Mouse (Mus musculus): ENCODE data around the gene Ddx11. TPM values are rescaled to one million over a fixed set of nuclear protein-coding genes. Genes with fewer than 3 reads are reported as not detected.
"Not testable (repeated sequence)": the region's sequence is repeated elsewhere in the genome, so short reads cannot be mapped to it uniquely, and the experiment has no call there.

Gene Ddx11
- polyA plus RNA-seq, 2 experiments: 13.1 to 27.8 TPM

- Histone ChIP-seq H3K4me2 (replicated peaks; ENCODE audit: low read depth, low read length, severe bottlenecking) (no peak overlapping the region), H3K27me3 (ENCODE audit: control insufficient read depth, insufficient read depth, low read length) (no peaks in the 10 kb centered on the region), H3K36me3 (ENCODE audit: control insufficient read depth, insufficient read depth, low read length) (no peaks in the 10 kb centered on the region), H3K4me1 (ENCODE audit: control insufficient read depth, insufficient read depth, low read length) (no peaks in the 10 kb centered on the region), H3K9me3 (ENCODE audit: control insufficient read depth, low read length) (0 out of 2 replicates have a peak, but pooled peaks cover 3% of the 10 kb centered on the region), H3K27ac (replicated peaks; ENCODE audit: low read depth, low read length) (no peak overlapping the region), H3K4me3 (replicated peaks; ENCODE audit: low read length) (no peak overlapping the region), H3K9ac (ENCODE audit: low read depth, low read length, severe bottlenecking) (no peak overlapping the region)
- WGBS: 88% methylated on average over 5 of the region's 5 CpGs
- ATAC-seq (ENCODE audit: low FRiP score, low read depth) (no peak), DNase-seq (ENCODE audit: low spot score) (no peak)
- no peak for TF ChIP-seq POLR2A (IDR thresholded peaks at IDR 0.05; ENCODE audit: borderline replicate concordance, extremely low read depth, insufficient read depth, insufficient read length)
Measured at GRCm38 (mm10) chr17:66158271-66158670, 35.0 kb downstream of the Ddx11 start.

- not testable (repeated sequence) for H3K27ac ChIP-seq (replicated peaks; ENCODE audit: low read depth, low read length); H3K9ac ChIP-seq (ENCODE audit: low read depth, low read length, severe bottlenecking); H3K9me3 ChIP-seq (ENCODE audit: control insufficient read depth, low read length); ATAC-seq (ENCODE audit: low FRiP score, low read depth); H3K27me3 ChIP-seq (ENCODE audit: control insufficient read depth, insufficient read depth, low read length); H3K4me2 ChIP-seq (replicated peaks; ENCODE audit: low read depth, low read length, severe bottlenecking); DNase-seq (ENCODE audit: low spot score); H3K4me1 ChIP-seq (ENCODE audit: control insufficient read depth, insufficient read depth, low read length); H3K36me3 ChIP-seq (ENCODE audit: control insufficient read depth, insufficient read depth, low read length); H3K4me3 ChIP-seq (replicated peaks; ENCODE audit: low read length)
- 97% methylated on average over 5 of the region's 5 CpGs for WGBS
Measured at GRCm38 (mm10) chr17:66167141-66167540, 43.8 kb downstream of the Ddx11 start.

- H3K4me3 ChIP-seq (replicated peaks; ENCODE audit: low read length); ATAC-seq (ENCODE audit: low FRiP score, low read depth); H3K36me3 ChIP-seq (ENCODE audit: control insufficient read depth, insufficient read depth, low read length); H3K4me2 ChIP-seq (replicated peaks; ENCODE audit: low read depth, low read length, severe bottlenecking); H3K9ac ChIP-seq (ENCODE audit: low read depth, low read length, severe bottlenecking); H3K27ac ChIP-seq (replicated peaks; ENCODE audit: low read depth, low read length); H3K27me3 ChIP-seq (ENCODE audit: control insufficient read depth, insufficient read depth, low read length); H3K9me3 ChIP-seq (ENCODE audit: control insufficient read depth, low read length); DNase-seq (ENCODE audit: low spot score); H3K4me1 ChIP-seq (ENCODE audit: control insufficient read depth, insufficient read depth, low read length): not testable (repeated sequence)
- 95% methylated on average over 15 of the region's 15 CpGs for WGBS
Measured at GRCm38 (mm10) chr17:66170971-66171370, 47.7 kb downstream of the Ddx11 start.

- H3K9ac ChIP-seq (ENCODE audit: low read depth, low read length, severe bottlenecking): no peak overlapping the region
- no peaks in the 10 kb centered on the region for H3K4me1 ChIP-seq (ENCODE audit: control insufficient read depth, insufficient read depth, low read length)
- no peak overlapping the region for H3K4me3 ChIP-seq (replicated peaks; ENCODE audit: low read length)
- no peaks in the 10 kb centered on the region for H3K9me3 ChIP-seq (ENCODE audit: control insufficient read depth, low read length)
- no peaks in the 10 kb centered on the region for H3K36me3 ChIP-seq (ENCODE audit: control insufficient read depth, insufficient read depth, low read length)
- TF ChIP-seq POLR2A (IDR thresholded peaks at IDR 0.05; ENCODE audit: borderline replicate concordance, extremely low read depth, insufficient read depth, insufficient read length): no peak
- no peak overlapping the region for H3K4me2 ChIP-seq (replicated peaks; ENCODE audit: low read depth, low read length, severe bottlenecking)
- no peak overlapping the region for H3K27ac ChIP-seq (replicated peaks; ENCODE audit: low read depth, low read length)
- 91% methylated on average over 8 of the region's 8 CpGs for WGBS
- ATAC-seq (ENCODE audit: low FRiP score, low read depth) (no peak), DNase-seq (ENCODE audit: low spot score) (no peak)
- no peaks in the 10 kb centered on the region for H3K27me3 ChIP-seq (ENCODE audit: control insufficient read depth, insufficient read depth, low read length)
Measured at GRCm38 (mm10) chr17:66190577-66190976, 67.3 kb downstream of the Ddx11 start.

- Histone ChIP-seq H3K36me3 (ENCODE audit: control insufficient read depth, insufficient read depth, low read length) (no peaks in the 10 kb centered on the region), H3K9me3 (ENCODE audit: control insufficient read depth, low read length) (no peaks in the 10 kb centered on the region), H3K27me3 (ENCODE audit: control insufficient read depth, insufficient read depth, low read length) (no peaks in the 10 kb centered on the region), H3K4me3 (replicated peaks; ENCODE audit: low read length) (no peak overlapping the region), H3K4me2 (replicated peaks; ENCODE audit: low read depth, low read length, severe bottlenecking) (no peak overlapping the region), H3K9ac (ENCODE audit: low read depth, low read length, severe bottlenecking) (no peak overlapping the region), H3K27ac (replicated peaks; ENCODE audit: low read depth, low read length) (no peak overlapping the region), H3K4me1 (ENCODE audit: control insufficient read depth, insufficient read depth, low read length) (no peaks in the 10 kb centered on the region)
- peak; percentile 15 for DNase-seq (ENCODE audit: low spot score)
- ATAC-seq (ENCODE audit: low FRiP score, low read depth): no peak
- 55% methylated on average over 3 of the region's 3 CpGs for WGBS
- no peak for TF ChIP-seq POLR2A (IDR thresholded peaks at IDR 0.05; ENCODE audit: borderline replicate concordance, extremely low read depth, insufficient read depth, insufficient read length)
Measured at GRCm38 (mm10) chr17:66197041-66197440, 73.7 kb downstream of the Ddx11 start.

Other genes with a start within 250 kb of the Ddx11 start
- 39.9 and 44.2 TPM in 2 replicates for gene Ralbp1, start 237.7 kb upstream of the Ddx11 start, polyA plus RNA-seq (2012; rRNA removed)
- gene Ralbp1, start 237.7 kb upstream of the Ddx11 start, polyA plus RNA-seq (2014; fragmentation: Nextera tagmentation; extraction: Ambion mirVana): 132 and 137 TPM in 2 replicates
- gene Twsg1, start 172.3 kb upstream of the Ddx11 start, polyA plus RNA-seq (2012; rRNA removed): 91.8 and 103 TPM in 2 replicates
- 158 and 175 TPM in 2 replicates for gene Twsg1, start 172.3 kb upstream of the Ddx11 start, polyA plus RNA-seq (2014; fragmentation: Nextera tagmentation; extraction: Ambion mirVana)
- gene Ankrd12, start 46.4 kb upstream of the Ddx11 start, polyA plus RNA-seq (2012; rRNA removed): 7.9 and 10.9 TPM in 2 replicates
- 22.5 and 27.5 TPM in 2 replicates for gene Ankrd12, start 46.4 kb upstream of the Ddx11 start, polyA plus RNA-seq (2014; fragmentation: Nextera tagmentation; extraction: Ambion mirVana)
- gene Ndufv2, start 22.0 kb upstream of the Ddx11 start, polyA plus RNA-seq (2012; rRNA removed): 73.1 and 115 TPM in 2 replicates
- gene Ndufv2, start 22.0 kb upstream of the Ddx11 start, polyA plus RNA-seq (2014; fragmentation: Nextera tagmentation; extraction: Ambion mirVana): 315 and 316 TPM in 2 replicates
- 53.3 and 55.8 TPM in 2 replicates for gene Washc1, start 12.0 kb upstream of the Ddx11 start, polyA plus RNA-seq (2012; rRNA removed)
- 39.4 and 41.7 TPM in 2 replicates for gene Washc1, start 12.0 kb upstream of the Ddx11 start, polyA plus RNA-seq (2014; fragmentation: Nextera tagmentation; extraction: Ambion mirVana)

All from limb, embryonic 14.5 days (tissue).